Mouse (Mus musculus): ENCODE data around the gene Itga11.
"Not testable (repeated sequence)": the region's sequence is repeated elsewhere in the genome, so short reads cannot be mapped to it uniquely, and the experiment has no call there.

Gene Itga11

DNA sequence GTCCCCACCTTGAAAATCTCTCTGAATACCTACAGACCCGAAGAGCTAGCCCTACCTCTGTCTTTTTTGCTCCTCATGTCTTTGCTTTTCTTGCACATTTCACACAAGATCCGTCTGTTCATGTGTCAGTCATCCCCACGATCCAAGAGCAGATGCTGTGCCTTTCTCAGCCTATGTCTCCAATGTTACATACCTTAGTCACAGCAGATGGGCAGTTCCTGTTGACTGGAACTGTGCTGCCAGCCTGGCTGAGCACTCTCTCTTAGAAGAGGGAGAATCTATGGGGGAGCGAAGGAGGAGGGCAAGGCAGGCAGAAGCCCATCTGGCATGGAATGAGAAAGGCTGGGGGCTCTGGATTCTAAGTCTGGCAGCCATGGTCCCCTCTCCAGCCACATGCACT lies 87.7 kb downstream of the Itga11 start:
- peak in 1 of 2 experiments; percentile 66 for DNase-seq (ENCODE audit: low spot score in 2 of 2)

DNA sequence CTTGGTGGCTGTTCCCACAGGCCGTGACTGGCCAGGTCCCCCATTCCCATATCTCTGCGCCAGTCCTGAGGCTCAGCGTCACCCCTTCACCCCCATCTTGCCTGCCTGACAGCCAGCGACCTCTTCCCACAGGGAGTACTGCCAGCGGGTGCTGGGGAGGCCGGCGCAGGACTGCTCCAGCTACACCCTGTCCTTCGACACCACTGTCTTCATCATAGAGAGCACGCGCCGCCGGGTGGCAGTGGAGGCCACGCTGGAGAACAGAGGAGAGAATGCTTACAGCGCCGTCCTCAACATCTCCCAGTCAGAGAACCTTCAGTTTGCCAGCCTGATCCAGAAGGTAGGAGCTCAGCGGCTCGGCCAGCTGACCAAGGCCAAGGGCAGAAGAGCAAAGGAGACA lies 89.8 kb downstream of the Itga11 start:
- DNase-seq (ENCODE audit: low spot score in 2 of 2), result no peak

DNA sequence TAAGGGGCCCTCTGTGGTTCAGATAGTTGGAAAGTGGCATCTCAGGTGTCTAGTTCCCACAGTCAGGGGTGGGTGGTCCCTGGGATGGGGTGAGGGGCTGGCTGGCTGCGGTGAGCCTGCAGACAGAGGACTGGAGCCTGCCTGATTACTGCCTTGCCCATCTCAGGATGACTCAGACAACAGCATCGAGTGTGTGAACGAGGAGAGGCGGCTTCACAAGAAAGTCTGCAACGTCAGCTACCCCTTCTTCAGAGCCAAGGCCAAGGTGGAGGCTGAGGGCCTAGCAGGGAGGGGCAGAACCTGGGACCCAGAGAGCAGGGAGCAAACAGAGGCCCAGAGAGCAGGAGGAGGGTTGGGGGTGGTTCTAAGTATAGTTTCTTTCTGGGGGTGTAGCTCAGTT lies 90.7 kb downstream of the Itga11 start:
- no peak for DNase-seq (ENCODE audit: low spot score in 2 of 2)

DNA sequence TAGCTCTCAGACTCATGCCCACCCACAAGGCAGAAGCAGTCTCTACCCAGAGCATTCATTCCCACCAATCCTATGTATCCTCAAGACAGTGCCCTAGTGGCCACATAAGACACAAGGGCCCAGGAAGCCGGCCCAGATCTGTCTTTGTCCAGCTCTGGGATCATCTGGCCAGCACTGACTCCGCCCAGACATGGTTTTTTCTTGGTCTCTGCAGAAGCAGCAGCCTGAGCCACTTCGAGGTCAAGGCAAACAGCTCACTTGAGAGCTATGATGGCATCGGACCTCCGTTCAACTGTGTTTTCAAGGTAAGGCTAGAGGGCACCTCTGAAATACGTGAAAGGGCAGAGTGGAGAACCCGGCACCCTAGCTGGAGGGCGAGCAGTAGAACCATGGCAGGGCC lies 95.1 kb downstream of the Itga11 start:
- DNase-seq (ENCODE audit: low spot score in 2 of 2), result no peak

DNA sequence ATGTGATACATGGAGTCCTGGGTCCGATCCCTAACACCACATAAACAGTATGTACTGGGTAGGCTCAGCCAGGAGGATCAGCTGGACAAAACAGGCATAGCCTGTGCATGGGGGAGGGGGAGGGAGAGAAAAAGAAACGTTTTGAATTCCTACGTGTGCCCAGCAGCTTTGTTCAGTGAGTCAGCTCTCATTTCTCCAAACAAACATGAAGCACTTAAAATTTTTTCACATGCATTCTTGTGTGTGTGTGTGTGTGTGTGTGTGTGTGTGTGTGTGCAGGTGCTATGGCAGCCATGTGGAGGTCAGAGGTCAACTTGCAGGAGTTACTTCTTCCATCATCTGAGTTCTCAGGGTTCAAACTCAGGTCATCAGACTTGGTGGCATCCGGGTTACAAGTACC lies 97.8 kb downstream of the Itga11 start:
- no peak for DNase-seq (ENCODE audit: low spot score in 2 of 2)

DNA sequence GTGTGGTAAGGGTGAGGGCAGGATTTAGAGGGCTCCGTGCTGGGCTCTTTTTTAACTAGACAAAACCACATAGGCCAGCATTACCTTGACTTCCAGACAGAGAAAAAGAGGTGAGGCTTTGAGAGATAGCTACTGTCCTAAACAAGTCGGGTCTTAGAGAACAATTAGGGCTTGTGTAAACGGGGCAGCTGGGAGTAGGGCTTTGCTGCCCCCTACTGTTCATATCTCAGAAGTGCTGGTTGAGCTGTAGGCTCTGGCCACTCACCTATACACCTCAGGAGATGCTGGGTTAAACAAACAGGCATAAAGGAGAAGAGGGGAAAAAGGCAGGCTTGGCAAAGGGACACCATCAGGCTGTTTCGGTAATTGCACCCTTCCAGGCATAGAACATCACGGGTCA lies 99.8 kb downstream of the Itga11 start:
- DNase-seq (ENCODE audit: low spot score in 2 of 2), result peak; percentile 69 to 78

DNA sequence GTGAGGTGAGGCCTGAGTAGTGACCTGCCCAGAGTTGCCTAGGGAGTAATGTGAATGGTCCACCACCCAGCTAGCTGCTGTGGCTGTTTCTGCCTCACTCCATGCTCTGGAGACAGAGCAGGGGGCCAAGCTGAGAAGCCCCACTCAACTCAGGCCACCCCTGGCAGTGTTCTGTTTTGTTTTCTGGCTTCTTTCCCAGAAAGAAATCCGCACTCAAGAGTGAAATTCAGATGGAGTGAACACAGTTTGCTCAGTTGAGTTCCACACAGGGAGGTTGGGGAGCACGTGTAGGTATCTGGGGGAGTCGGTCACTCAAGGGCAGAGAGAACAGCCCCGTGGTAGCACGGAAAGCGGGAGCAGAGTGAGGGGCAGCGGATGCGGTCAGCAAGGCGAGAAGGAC lies 101.1 kb downstream of the Itga11 start:
- no peak for DNase-seq (ENCODE audit: low spot score in 2 of 2)

DNA sequence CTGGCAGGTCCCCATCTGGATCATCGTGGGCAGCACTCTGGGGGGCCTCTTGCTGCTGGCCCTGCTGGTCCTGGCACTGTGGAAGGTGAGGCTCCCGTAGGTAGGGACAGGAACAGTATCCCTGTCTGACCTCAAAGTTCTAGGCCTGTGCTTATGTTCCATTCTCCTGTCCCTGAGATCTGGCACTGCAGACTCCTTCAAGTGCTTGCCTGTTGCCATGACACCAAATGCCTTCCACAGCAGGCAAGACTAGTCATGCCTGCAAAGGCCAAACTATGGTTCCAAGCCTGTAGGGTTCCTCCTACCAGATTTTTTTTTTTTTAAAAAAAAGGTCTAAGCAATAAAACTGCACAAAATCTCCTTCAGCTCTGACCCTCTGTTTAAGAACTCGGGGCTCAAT lies 104.3 kb downstream of the Itga11 start:
- DNase-seq (ENCODE audit: low spot score in 2 of 2), result no peak

DNA sequence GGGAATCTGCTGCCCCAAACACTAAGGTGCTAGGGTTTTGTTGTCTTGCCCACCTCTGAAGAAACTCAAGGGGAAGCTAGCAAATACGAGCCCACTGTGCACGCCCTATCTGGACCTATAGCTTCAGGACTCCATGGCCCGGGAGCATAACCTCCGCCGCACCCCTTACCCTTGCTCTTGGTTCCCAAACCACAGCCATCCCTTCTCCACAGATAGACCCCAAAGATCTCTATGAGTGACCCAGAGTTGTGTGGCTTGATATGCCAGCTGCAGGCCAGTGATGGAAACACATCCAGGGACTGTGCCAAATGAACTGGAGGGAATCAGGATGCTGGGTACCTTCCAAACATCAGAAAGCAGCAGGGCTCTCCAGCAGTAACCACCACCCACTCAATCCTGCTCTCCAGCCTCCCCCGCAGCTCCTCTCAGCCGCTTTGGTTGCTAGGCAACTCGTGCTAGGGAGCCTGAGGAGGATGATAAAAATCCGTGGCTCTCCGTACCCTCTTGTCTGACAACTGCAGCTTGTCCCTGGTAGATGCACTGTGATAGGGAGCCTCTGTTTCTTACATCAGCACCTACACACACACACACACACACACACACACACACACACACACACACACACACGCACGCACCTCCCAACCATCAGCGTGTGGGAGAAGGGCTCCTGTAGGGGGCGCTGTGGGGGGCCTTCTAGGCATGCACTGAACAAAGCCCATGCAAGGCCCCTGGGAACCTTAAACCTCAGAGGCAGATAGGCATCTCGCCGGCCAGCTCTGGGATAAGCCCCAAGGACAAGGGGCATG lies 105.6 kb downstream of the Itga11 start:
- DNase-seq (ENCODE audit: low spot score in 2 of 2), result peak; percentile 81 to 86

DNA sequence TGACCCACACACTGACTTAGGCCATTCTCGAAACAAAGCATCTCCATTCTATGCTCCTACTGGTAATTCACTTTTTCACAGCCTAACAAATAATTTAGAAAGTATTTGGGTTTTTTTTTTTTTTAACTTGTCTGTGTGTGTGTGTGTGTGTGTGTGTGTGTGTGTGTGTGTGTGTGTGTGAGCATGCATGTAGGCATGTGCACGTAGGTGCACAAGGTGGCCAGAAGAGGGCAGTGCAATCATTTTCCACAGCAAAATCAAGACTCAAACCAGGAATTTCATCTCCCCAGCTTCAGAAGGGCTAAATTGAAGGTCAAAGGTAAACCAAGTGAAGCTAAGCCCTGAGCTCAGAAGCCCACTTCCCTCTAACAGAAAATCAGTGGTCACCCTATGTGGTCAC lies 106.6 kb downstream of the Itga11 start:
- no peak for DNase-seq (ENCODE audit: low spot score in 2 of 2)

DNA sequence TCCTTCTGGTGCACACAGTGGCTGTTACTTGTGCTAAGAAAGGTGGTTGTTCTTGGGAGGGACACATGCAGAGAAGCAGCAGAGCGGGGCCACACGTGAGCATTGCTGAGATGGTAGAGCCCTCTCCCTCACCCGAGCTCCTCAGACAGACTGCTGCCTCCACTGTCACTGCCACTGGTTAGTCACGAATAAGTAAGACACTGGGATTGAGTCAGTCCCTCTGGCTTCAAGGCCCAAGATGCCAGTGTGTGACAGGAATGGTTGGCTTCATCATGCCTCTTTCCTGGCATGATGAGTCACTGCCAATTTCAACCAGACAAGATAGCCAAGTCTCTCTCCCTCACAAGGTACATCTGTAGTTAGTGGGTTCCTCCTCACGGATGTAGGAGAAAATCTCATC lies 109.1 kb downstream of the Itga11 start:
- peak in 1 of 2 experiments; percentile 43 for DNase-seq (ENCODE audit: low spot score in 2 of 2)

DNA sequence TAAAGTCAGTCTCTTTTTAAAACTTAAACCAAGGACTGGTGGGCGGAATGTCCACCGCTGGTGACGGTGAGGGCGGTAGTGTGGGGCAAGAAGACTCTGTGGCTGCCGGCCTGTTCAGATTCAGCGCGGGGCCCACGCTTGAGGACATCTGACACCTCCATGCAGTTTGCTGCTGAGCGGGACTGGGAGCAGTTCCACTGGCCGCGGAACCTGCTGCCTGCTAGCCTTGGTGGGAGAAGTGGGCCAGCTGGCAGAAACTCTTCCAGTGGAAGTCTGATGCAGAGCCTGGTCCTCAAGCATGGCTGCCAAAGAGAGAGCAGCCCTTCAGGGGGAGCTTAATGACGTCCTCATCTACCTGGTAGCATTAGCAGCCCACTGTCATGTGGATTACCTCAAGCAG lies 112.2 kb downstream of the Itga11 start:
- DNase-seq (ENCODE audit: low spot score in 2 of 2), result no peak

DNA sequence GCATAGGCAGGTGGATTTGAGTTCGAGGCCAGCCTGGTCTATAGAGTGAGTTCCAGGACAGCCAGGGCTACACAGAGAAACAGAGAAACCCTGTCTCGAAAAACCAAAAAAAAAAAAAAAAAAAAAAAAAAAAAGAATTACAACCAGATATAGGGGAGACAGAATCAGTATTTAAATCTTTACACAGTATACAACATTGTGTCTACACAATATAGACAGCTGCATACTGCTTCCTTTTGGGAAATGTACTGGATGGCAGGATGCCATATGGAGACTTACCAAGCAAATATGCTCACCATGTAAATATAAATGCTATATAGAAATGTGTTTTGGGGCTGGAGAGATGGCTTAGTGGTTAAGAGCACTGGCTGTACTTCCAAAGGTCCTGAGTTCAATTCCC lies 121.6 kb downstream of the Itga11 start:
- not testable (repeated sequence) for DNase-seq (ENCODE audit: low spot score in 2 of 2)

DNA sequence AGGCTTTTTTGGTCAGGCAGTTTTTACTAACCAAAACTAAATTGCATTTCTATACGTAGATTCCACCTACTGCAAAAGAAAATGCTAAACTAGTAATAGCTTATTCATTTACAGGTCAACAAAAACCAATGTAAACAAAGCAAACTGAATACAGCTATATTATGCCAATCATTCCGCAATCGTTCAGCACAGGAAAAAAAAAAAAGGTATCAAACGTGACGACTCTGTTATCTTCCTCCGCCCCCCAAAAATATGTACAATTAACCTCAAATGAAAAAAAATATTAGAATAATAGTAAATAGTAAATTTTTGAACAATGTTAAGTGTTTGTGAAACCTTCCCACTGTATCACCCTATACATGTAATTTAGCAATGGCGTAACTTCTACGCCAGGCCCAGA lies 132.5 kb downstream of the Itga11 start:
- DNase-seq (ENCODE audit: low spot score in 2 of 2), result no peak

DNA sequence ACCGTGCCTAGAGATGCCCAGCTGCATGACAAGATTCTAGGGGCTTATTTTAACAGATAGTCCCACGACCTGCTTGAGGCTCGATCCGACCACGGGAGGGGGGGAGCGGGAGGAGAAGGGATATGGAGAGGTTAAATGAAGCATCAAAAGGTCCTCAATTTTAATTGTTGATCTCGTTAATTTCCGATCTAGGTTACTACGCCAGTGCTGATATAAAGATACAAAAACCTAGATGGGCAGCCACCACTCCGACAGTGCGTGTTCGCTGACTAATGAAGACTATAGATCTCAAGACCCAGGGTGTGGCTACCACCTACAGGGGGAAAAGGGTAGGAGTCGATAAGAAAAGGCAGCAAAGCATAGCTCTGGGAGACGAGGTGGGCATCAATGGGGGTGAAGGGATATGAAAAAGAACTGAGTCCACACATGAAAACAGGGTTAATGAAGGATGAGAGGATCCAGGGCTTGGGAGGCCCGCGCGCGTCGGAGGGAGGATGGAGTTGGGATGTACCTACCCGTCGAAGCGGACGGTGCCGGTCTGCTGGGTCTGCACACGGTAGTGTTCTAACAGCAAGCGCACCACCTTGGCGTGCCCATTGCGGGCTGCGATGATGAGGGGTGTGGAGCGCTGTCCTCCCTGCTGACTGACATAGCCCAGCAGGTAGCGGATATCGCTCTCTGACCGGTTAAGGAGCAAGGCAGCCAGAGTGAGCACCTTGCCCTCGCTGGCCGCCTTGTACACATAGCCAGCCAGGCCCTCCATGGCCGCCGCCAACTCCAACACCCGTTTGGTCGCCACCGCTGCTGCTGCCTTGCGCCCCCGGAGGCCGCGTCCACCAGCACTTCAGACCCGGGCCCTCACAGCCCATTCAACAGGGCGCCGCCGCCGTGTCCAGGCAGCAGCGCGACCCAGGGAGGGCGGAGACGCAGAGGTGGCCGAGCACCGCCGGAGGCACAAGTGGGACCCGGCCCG lies 133.2 kb downstream of the Itga11 start:
- DNase-seq (ENCODE audit: low spot score in 2 of 2), result peak; percentile 31 to 35

DNA sequence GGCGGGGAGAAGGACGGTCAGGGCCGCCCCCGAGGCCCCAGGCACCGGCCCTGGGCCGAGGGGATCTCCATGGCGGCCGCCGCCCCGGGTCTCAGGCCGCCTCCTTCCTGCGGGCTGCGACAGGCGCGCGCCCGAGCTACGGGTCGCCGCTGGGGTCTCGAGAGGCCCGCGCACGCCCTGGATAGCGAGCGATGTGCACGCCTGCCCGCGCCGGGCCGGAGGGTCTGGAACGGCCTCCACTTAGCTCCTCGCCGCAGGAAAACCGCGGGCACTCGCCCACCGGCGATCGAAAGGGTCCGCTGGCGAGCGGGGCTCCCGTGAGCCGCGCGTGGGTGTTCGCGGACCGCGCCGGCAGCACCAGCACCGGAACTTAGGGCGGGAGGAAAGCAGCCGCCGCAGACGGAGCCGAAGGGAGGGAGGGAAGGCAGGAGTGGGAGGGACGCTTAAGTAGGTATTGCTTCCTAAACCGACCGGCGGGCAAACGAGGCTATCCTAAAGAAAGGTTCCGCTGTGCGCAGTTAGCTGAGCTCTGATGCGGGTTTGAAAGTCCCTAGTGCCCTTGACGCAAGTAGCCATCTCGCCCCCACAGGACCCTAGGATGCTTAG lies 134.0 kb downstream of the Itga11 start, which contains the start of gene Fem1b:
Fem1b (minus strand) TSS at position 419 of the 606 bp plus-strand sequence.
- peak; percentile 89 to 93 for DNase-seq (ENCODE audit: low spot score in 2 of 2)

DNA sequence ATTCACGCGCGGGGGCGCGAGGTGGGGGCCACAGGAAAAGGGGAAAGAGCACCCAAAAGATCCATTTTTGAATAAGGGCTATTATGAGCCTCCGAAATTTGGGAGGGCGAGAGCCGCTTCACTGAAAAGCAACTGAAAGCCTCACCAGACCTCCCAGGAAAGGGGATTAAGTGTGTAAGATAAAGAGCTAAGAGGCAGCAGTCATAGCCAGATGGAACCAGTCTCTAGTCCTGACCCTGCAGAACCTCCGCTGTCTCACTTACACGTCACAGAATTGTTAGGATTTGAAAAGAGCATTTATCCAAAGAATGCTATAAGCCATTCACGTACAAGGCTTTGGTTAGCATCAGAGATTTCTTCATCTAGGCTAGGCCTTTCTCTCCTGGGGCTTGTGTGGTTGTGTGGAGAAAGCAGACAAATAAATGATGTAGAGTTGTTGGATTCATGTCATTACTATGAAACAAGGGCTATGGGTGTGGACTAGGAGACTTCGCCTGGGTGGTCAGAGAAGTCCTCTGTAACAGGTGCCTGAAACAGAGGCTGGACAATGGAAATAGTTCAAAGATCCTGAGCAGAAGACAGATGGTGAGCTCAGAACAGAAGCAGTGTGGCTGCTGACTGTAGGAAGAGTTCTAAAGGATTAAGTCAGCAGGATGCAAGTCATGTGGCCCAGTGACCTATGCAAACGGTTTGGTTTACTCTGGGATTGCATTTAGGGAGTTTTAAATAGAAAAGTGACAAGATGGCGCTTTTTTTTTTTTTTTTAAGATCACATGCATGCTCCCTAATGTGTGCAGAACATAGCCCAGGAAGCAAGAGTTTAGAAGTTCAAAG lies 134.8 kb downstream of the Itga11 start:
- DNase-seq (ENCODE audit: low spot score in 2 of 2), result no peak

DNA sequence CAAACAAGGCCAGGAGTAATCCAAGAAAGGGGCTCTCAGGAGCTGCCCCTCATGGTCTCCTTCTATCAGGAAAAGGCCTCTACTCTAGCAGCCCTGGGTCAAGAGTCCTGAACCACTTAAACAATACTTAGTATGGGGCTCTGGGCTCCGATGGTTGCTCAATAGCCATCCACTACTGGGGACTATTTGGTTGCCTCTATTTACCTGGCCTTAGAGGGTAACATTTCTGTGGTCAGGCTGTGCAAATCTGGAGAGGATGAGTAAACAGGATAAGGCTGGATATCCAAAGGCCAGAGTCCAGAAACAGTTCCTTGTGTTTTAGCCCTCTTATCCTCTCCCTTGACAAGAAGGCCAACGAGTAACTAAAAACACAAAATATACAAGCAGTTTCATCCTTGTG lies 137.1 kb downstream of the Itga11 start:
- no peak for DNase-seq (ENCODE audit: low spot score in 2 of 2)

DNA sequence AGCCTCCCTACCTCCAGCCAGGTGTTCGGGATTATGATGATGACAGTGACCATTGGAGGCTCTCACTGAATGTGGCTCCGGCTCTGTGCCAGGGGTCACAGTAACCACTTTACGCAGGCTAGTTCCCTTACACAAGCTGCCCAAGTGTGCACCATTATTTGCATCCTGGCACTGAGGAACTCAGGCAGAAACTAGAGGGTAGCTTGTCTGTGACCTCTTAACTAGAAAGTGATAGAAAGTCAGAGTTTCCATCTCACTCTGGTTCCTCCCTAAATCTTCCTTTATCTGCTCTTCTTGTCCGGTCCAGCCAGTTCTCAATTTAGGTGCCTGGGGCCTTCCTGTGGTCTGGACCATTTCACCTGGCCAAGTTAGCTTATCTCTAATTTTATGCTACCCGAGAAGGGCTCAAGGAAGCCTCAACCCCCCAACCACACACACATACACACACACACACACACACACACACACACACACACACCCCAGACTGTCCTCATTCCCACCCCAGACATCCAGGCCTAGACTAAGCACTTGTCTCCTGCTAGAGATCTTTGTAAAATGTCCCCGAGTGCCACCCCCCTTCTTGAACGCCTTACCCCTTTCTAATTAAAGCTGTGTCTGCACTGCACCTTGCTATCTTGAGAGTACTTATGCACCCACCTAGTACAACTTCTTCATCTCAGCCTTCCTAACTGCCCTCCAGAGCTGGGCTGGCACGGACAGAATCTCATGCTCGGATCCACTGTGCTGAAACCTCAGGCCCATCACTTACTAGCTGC lies 138.9 kb downstream of the Itga11 start:
- no peak for DNase-seq (ENCODE audit: low spot score in 2 of 2)

DNA sequence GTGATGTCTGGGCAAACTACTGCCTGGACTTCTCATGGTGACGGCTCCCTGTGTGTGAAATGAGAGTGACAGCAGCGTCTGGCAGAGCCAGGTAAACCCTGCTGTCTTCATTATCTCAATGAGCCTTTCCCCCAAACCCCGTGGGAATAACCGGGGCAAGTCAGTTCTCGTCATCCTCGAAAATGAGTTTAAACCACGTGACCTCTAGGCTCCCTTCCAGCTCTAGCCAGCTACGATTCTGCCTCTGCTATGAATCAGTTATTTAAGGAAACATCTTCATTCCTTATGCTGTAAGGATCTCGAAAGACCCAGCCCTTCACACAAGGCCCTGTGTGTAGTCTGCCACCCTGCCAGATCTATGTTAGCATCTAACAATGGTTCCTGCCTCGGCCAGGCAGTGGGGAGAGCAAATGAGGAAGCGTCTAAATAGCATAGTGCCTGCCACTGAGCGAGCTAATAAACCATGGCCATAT lies 139.5 kb downstream of the Itga11 start:
- peak; percentile 51 to 64 for DNase-seq (ENCODE audit: low spot score in 2 of 2)

Data from frontal cortex, postnatal 36 days (tissue).